Mouse (Mus musculus): ENCODE measurements around the gene Pif1.

Gene Pif1

DNA sequence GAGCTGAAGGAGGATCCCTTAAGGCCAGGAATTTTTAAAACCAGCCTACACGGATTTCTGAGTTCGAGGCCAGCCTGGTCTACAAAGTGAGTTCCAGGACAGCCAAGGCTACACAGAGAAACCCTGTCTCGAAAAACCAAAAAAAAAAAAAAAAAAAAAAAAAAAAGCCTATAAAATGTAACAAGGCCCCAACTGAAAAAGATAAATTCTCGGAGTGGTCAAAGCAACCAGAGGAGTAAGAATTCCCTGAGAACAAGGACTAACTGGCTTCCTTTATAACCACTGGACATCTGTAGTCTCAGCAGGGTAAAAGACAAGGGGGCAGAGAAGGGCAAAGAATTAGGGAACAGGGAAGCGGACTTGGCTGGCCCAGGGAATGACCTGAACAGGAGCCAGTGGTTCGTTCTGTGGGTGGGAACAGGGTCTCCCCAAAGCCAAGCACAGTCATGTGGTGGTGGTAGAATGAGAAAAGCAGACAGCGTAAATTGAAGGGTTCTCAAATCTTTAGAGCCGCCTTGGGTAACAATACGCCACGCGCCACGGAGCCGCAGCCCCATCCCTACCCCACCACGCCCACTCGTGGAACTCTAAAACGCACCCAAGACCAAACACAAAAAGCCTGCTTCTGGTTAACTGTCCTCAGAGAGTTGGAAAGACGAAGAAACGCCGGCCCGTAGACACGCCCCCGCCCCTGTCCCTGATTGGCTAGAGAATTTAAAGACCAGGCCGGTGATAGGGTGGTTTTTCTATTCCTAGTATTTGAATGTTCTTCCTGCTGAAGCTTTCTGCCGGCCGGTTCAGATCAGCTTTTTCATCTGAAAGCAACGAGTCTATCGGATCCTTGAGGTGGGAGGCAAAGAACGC is at the start of gene Pif1:
Gene Pif1 (plus strand): TSS at position 755 of the 864 bp plus-strand sequence.
- peak; percentile 81 to 82 for DNase-seq (ENCODE audit: low spot score in 2 of 2)

DNA sequence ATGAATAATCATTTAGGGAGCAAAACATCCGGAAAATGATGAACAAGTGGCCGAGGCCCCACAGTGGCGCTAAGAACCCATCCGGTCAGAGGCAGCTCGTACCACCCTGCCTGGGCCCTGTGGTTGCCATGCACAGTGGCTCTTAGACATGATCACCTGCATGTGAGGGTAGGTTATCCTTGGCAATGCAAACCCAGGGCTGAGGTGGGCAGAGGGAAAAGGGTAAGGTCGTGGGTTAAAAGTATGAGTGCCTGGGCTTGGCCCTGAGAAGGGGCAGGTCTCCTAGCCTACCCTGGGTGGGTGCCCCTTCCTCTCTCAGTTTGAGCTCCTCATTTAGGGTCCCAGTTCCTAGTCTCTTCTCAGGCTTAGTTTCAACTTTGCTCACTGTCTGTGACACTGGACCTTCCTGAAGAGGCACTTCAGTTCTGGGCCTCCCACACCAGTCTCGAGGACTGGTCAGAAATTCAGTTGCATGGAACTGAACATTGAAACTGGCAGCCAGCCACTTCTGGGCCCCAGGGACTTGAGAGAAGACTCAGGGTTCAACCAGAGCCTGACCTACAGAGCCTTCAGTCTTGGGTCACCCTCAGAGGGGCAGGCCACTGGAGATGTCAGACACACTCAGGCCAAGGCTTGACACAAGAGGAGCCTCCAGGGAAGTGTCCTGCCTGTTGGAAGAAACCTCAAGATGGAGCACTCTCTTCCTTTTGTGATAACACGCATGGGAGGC is 48.9 kb upstream of the Pif1 start:
- no peak for DNase-seq (ENCODE audit: low spot score in 2 of 2)

DNA sequence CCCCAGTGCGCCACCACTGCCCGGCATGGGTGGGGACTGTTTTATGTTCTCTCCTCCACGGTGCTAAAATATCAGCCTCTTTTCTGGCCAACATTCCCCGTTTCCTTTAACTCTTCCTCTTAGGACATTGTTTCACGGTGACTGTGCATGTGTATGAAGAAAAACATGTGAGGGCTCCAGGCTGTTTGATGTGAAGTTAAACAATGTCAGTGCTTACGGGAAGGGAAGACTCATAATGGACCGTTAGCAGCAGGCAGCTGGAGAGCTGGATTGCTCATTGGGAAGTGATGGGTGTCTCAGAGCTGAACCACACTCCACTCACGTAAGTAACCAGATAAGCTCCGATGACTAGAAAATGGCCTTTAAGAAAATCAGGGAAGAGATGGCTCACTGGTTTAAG is 47.3 kb upstream of the Pif1 start:
- no peak for DNase-seq (ENCODE audit: low spot score in 2 of 2)

DNA sequence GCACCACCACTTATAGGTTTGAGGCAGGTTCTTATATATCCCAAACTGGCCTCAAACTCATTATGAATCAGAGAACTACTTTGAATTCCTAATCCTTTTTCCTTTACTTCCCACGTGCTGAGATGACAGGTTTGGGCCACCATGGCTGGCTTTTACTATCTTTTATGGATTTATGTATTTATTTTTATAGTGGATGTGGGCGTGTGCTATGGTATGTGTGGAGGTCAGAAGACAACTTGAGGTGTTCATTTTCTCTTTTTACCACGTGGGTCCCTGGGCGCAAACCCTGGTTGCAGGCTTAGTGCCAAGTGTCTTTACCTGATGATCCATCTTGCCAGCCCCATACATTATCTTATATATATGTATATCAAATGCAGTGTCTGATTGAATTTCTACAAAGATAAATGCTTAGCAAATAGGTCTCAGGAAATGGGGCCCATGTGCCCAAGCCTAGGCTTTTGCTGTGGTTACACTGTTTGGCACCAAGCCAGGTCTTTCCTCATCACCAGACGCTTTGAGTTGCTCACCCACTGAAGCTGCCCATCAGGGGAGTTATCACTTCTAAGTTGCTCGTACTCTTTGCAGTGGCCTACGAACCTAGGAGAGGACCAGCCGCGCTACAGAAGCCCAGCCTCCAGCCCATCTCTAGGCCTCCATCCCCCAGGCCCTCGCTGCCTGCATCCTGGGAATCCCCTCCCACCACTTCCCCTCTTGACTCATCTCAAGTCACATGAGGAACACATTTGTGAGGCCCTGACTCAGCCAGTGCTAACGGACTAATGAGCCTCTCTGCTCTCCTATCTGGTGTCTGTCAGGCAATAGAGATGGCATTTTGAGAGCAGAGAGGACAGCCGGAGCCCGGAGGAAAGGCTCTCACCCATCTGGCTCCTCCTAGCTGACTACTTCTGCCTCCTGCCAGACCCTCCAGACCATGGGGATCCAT is 45.6 kb upstream of the Pif1 start:
- DNase-seq (ENCODE audit: low spot score in 2 of 2) = peak; percentile 46 to 68

DNA sequence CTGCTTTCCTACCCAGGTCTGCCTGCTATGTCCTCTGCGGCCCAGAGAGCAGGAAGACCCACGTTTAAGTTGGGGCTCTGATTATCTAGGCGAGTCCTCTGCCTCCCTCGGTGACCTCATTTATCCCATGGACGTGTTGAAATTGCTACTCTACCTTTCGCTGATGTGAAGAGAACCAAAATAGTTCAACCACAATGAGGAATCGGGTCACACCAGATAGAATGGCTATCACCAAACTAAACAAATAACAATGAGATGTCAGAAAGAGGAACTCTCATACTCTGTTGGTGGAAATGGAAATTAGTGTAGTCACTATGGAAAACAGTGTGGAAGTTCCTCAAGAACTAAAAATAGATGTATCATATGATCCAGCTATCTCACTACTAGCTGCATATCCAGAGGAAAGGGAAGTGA is 44.8 kb upstream of the Pif1 start:
- DNase-seq (ENCODE audit: low spot score in 2 of 2) = no peak

DNA sequence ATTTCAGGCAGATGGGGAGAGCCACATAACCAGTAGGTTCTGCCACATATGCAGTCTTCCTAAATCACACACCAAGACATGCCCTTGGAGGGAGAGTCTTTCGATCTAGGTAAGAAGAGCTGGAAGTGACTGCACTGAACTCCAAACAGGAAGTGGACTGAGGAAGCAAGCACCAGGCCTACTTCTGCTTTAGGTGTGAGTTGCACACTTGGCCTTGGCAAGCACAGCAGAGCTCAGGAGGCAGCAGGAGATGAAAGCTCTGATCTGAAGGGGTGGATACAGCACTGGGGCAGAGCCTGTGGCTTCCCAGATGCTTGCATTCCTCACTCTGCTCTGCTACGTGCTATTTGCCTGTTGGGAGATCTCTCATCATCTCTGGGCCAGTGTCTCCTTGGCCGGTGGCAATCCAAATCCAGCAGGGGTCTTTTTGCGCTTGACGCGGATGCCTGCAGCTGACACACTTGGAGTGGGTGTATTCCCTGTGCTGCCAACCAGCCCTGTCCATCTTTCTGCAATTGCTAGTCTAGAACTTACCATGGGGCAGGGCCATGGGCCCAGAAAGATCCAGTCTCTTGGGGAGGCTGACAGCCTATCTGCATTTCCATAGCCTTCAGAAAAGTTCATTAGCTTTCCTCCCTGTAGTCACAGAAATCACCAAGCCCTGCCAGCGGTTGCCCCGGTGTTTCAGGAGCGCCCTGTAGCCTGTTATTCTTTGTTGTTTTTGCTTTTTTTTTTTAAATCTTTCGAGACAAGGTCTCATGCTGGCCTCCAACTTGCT is 41.1 kb upstream of the Pif1 start:
- DNase-seq (ENCODE audit: low spot score in 2 of 2) = no peak

DNA sequence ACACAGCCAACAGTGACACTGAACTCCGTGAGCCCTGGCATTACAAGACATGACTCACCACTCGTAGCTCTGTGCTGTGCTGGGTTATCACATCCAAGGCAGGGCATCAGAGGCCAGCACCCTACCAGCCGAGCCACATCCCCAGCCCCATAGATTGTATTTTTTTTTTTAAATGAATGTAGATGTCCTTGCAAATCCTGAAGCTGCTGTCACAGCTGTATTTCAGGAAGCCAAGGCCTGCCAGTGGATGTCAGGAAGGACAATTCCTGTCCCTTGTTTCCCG is 40.6 kb upstream of the Pif1 start:
- no peak for DNase-seq (ENCODE audit: low spot score in 2 of 2)

DNA sequence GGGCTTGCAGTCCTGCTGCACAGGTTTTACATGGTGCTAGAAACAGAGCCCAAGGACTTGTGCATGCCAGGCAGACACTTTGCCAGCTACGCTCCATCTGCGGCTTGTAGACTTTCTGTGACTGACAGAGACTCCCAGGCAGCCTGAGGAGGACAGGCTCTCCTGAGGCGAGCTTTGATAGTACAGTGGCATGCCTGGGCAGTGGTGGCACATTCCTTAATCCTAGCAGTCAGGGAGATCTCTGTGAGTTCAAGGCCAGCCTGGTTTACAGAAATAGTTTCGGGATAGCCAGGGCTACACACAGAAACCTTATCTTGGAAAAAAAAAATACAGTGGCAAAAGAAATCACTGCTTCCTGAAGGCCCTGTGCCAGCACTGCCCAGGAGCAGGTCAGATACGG is 39.8 kb upstream of the Pif1 start:
- DNase-seq (ENCODE audit: low spot score in 2 of 2) = no peak

DNA sequence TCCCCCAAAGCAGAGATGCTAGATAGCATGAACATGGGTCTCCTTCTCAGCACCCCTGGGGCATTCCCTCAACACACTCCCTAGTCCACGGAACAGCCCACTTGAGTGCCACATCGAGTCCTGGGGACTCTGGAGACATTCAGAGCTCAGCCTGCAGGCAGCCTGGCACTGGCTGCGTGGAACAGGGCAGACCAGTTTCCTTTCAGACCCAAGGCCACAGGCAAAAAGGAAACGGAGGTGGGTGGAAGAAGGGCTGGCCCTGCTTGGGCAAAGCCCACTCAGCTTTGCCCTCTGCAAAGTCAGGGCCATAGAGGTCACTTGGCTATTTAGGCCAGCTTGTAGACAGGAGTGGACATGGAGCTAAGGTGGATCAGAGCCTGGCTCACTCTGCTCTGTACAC is 39.1 kb upstream of the Pif1 start:
- DNase-seq (ENCODE audit: low spot score in 2 of 2) = no peak

DNA sequence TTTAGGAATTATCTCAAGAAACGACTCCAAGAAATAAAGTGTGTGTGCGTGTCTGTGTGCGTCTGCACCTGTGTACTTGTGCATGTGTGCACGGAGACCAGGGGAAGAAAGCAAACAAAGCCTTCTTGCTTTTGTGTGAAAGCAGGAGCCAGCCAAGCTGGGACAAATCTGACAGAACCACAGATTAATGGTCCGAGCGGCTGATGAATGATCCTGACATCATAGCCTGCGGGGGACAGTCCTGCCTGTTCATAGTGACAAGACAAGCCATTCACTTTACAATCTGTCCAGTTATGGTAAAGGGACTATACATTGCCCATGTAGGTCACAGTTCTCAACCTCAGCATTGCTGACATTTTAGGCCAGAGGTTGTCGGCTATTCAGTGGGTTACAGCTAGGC is 38.6 kb upstream of the Pif1 start:
- DNase-seq (ENCODE audit: low spot score in 2 of 2) = no peak

DNA sequence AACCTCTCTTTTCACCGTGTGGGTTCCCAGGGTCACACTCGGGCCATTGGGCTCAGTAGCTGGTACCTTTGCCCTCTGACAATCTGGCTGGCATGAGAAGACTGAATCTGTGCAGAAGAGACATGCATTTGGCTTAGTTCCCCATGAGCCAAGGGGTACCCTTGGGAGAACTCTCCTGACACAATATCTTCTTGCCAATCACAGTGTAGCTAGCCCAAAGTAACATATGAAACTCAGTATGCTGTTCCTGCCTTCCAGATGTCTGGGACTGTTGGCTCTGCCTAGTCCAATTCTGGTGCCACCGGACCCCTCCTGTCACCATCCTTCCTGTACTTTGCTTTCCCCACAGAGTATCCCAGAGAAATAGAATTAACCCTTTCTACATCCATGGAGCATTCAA is 37.8 kb upstream of the Pif1 start:
- no peak for DNase-seq (ENCODE audit: low spot score in 2 of 2)

DNA sequence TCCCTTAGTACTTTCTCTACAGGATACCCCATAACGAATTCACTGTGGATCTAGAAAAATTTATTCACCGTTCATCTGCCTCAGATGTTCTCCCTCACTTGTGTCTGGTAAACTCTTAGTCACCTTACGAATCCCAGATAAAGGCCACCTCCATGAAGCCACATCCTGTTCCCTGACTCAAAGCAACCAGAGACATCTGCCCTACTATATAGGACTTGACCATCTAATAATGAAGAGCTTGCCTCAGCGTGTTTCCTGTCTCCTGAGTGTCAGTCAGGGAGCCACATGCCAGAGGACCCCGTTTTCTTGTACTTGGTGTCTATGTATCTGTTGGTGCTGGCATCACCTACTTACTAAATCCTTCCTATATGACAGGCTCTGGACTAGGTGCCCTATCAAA is 37.3 kb upstream of the Pif1 start:
- no peak for DNase-seq (ENCODE audit: low spot score in 2 of 2)

DNA sequence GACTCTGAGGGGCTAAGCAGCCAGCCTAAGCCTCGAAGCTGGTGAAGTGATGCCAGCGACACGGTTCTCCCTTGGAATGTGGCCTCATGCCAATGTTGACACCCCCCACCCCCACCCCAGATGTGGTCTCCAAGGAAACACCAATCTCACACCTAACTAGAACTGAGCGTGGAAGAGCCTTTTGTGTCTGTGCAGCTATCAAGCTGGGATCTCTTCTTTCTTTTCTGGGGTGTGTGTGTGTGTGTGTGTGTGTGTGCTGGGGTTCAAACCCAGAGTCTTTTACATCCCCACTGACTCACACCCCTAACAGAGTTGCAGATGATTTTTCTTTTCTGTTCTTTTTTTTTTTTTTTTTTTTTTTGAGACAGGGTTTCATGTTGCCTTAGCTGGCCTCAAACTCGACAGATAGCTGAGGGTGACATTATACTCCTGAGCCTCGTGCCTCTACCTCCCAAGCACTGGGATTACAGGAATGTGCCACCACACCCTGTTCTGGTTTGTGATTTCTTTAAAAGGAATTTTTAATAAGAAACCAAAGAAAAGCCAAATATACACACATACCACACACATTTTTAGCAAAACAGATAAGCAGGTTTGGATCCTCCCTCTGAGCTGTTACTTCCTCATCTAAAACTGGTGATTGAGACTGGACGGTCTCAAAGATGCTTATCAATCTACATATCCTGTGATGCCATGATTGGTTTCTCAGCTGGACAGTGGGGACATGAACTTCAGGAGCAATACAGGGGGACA is 36.7 kb upstream of the Pif1 start:
- no peak for DNase-seq (ENCODE audit: low spot score in 2 of 2)

DNA sequence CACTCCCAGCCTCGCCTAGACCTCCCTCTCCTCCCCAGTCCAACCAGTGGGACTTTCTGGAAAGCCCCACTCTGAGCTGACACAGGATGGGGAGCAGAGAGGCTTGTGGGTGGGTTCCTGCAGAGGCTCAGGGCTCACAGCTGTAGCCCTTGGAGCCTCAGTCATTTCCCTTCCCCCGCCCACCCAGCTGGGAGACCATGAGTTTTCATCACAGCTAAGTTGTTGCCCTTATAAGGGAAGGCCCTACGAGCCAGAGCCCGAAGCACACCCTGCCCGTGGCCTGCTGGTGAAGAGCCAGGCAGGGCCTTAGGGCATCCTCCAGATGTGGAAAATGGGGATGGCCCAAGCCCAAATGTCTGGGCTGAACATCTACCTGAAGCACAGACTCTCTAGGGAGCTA is 35.9 kb upstream of the Pif1 start:
- DNase-seq (ENCODE audit: low spot score in 2 of 2) = peak; percentile 84 to 87

DNA sequence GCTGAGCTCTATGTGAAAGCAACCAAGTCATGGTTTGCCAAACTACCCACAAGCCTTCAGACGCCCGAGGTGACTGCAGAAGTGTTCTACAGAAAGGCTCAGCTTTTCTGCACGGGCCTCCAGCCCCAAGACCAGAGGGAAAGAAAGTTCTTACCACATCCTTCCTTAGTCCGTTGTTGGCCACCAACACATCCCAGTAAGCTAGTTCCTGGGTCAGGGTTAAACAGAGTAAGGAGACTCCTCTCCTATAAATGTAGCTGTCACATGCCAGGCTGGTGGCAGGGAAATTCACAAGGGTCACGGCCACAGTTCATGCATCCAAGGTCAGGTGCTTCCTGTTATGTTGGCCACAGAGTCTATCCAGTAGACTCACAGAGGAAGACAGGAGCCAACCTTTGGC is 34.8 kb upstream of the Pif1 start:
- peak in 1 of 2 experiments; percentile 30 for DNase-seq (ENCODE audit: low spot score in 2 of 2)

DNA sequence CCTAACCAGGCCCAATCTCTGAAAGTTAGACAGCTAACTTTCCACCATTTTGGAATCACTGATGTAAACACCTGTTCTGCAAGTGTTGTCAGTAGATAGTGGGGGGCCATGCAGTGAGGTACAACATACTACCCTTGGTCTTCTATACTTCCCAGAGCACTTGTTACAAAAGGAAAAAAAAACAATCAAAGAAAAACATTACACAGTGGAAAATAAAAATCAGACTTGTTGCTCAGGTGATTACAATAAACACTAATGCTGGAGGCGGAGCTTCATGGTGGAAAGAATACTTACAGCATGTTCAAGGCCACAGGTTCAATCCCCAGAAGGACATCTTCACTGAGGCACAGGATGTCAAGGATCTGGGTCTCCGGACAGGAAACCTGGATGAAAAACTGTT is 34.2 kb upstream of the Pif1 start:
- DNase-seq (ENCODE audit: low spot score in 2 of 2) = no peak

DNA sequence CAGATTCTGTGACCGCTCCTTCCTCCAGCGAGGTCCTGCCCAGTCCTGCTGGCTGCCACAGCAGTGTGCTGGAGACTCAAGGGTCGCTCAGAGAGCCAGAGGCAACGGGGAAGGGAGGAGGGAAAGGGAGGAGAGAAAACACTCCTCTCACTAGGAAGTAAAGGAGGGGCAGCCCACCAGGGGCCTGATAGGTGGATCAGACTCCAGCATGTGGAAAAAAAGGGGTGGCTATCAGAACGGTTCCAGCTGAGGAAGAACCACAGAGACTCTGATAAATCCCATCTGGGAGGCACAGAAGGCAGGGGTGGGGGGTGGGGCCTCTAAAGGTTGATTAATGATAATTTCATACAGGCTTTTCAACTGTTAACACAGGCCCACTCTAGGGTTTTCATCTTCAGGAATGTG is 32.0 kb upstream of the Pif1 start:
- DNase-seq (ENCODE audit: low spot score in 2 of 2) = no peak

DNA sequence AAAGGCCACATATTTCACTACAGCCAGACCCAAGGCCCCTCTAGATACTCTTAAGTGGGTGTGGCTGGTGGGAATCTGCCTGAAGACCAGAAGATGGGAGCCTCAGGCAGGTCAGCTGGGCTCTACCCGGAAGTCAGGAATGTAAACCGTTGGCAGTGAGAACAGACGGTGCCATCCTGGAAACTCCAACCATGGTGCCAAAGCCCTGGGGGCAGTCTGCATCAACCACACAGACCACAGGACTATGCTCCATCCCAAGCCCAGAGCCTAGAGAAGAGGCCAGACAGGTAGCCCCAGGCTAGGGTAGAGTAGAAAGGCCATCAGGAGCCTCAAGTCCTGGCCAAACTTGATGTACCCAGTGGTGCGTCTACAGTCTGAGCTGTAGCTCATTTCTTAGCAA is 31.3 kb upstream of the Pif1 start:
- no peak for DNase-seq (ENCODE audit: low spot score in 2 of 2)

DNA sequence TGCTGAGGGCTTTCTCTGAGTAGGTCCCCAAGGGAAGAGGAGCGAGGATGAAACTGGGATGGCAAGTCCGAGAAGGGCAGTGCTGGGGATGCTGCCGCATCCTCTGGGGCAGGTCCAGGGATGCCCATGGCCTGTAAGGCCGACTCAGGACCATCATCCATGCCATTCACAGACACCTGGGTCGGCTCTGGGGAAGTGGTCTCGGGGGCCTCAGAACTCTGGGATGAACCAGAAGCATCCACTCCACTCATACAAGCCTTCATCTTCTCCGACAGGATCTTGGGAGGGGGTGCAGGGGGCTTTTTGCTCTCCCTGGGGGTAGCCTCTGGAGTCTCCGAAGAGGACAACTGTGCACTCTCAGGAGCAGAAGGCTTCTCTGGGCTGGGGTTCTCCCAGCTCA is 30.6 kb upstream of the Pif1 start:
- no peak for DNase-seq (ENCODE audit: low spot score in 2 of 2)

DNA sequence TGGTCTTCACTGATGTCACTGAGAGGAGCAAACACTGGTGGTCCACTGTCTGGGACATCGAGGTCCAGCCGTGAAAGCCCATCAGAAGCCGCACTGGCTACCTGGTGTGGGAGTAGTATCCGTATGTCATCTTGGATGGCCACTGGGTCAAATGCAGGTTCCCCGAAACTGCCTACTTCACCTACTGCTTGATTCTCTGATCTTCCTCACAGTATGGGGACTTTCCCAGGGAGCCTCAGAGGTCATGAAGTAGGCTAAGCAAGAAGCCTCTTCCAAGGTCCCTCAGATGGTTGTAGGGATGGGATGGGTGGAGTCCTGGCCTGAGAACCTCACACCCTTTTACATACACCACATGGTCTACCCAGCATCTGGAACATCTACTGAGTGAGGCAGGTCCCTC is 30.0 kb upstream of the Pif1 start:
- DNase-seq (ENCODE audit: low spot score in 2 of 2) = no peak

DNA sequence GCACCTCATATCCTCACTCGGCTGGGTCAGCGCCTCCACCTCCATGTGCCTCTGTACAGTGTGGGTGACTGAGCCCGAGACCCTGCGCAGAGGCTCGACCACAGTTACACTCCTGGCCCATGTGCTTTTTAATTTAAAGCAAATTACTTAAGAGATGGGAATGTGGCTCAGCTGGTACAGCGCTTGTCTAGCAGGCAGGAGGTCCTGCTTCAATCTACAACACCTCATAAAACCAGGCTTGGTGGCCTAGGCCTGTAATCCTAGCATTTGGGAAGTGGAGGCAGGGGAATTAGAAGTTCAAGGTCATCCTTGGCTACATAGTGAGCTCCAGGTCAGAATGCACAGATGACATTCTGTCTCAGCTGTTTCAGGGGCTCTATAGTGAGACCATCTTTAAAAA is 28.2 kb upstream of the Pif1 start:
- no peak for DNase-seq (ENCODE audit: low spot score in 2 of 2)
